Mouse (Mus musculus) forebrain, embryonic 14.5 days (tissue): ENCODE measurements around the gene Vstm5. TPM values are rescaled to one million over a fixed set of nuclear protein-coding genes. Genes with fewer than 3 reads are reported as not detected.

ENCODE experiments used
- ATAC-seq: fragments of 200-750 bp; cut with Nextera tagmentation; 2 replicates; pipeline ENCODE4 v1.8.0; 2017; ENCODE audit warnings: mild to moderate bottlenecking, moderate library complexity
- DNase-seq: peaks from one replicate; pipeline ENCODE4 v3.0.0-alpha.2; 2015; ENCODE audit warnings: low spot score
- H3K27ac ChIP-seq: fragments of 300-500 bp; sonication (generic); 2 replicates; pipeline ENCODE4 v1.5.1; 2014; ENCODE audit warnings: low read depth, mild to moderate bottlenecking, control low read depth, low read length, moderate library complexity
- H3K27me3 ChIP-seq: fragments of 300-500 bp; sonication (generic); replicated peaks from 2 replicates; pipeline ENCODE4 v1.6.1; 2014; ENCODE audit warnings: low read length, control low read depth, mixed read lengths; ENCODE audit not compliant: control insufficient read depth, insufficient read depth
- H3K36me3 ChIP-seq: fragments of 300-500 bp; sonication (generic); 2 replicates; pipeline ENCODE4 v1.6.1; 2014; ENCODE audit warnings: low read length, control low read depth; ENCODE audit not compliant: control insufficient read depth, insufficient read depth
- H3K4me1 ChIP-seq: fragments of 300-500 bp; sonication (generic); 2 replicates; pipeline ENCODE4 v1.6.1; 2014; ENCODE audit warnings: antibody characterized with exemption, low read length, control low read depth; ENCODE audit not compliant: control insufficient read depth, insufficient read depth
- H3K4me2 ChIP-seq: fragments of 300-500 bp; sonication (generic); 2 replicates; pipeline ENCODE4 v1.6.1; 2014; ENCODE audit warnings: mild to moderate bottlenecking, control low read depth, low read length
- H3K4me3 ChIP-seq: fragments of 300-500 bp; sonication (generic); 2 replicates; pipeline ENCODE4 v1.5.1; 2014; ENCODE audit warnings: low read depth, low read length, control low read depth
- H3K9ac ChIP-seq: fragments of 300-500 bp; sonication (generic); 2 replicates; pipeline ENCODE4 v1.6.1; 2014; ENCODE audit warnings: mild to moderate bottlenecking, low read length, control low read depth, moderate library complexity
- H3K9me3 ChIP-seq: fragments of 300-500 bp; sonication (generic); replicated peaks from 2 replicates; pipeline ENCODE4 v1.6.1; 2016; ENCODE audit warnings: low read length, control low read depth, mixed read lengths; ENCODE audit not compliant: control insufficient read depth
- WGBS: fragments of 180-500 bp; shearing (Covaris S2); extraction: QIAGEN DNeasy Blood & Tissue Kit; methylation state at CpG from one replicate; pipeline ENCODE4 v1.1.7; 2014; 5-methylcytosine and 5-hydroxymethylcytosine counted together
- polyA plus RNA-seq: library from polyadenylated mRNA; unstranded; fragments of >200 nt; fragmentation: Nextera tagmentation; extraction: Ambion mirVana; gene quantifications from 2 replicates; pipeline ENCODE4 v1.2.1, GENCODE M21; 2014

Vstm5 gene
- polyA plus RNA-seq, 1 experiment from 2014 or later, result 7.3 TPM

DNA sequence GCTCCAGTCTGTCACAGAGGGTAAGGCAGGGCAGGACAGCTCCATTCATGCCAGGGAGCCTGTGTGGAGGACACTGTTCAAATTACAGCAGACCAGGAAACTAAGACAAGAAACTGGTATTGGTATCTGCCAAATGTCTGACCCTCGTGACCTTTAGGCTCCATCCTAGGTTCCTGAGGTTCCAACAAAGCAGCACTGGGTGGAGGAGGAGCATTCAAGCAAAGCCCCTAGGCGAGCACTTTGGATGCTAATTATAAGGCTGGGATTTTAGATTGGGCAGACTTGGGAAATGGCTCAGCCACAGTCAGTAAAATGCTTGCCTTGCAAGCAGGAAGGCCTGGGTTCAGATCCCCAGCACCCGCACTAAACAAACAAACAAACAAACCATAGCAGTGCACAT is 2.9 kb upstream of the Vstm5 start:
- no peaks in the 10 kb centered on the region for H3K9me3 ChIP-seq
- H3K27ac ChIP-seq, result no peak overlapping the region
- no peaks in the 10 kb centered on the region for H3K27me3 ChIP-seq
- no peak overlapping the region for H3K9ac ChIP-seq
- H3K4me1 ChIP-seq, result no peaks in the 10 kb centered on the region
- DNase-seq (no peak), ATAC-seq (no peak)
- H3K36me3 ChIP-seq, result no peaks in the 10 kb centered on the region
- H3K4me3 ChIP-seq, result no peak overlapping the region
- H3K4me2 ChIP-seq, result no peak overlapping the region
- 67% methylated on average over 3 of the region's 3 CpGs for WGBS

DNA sequence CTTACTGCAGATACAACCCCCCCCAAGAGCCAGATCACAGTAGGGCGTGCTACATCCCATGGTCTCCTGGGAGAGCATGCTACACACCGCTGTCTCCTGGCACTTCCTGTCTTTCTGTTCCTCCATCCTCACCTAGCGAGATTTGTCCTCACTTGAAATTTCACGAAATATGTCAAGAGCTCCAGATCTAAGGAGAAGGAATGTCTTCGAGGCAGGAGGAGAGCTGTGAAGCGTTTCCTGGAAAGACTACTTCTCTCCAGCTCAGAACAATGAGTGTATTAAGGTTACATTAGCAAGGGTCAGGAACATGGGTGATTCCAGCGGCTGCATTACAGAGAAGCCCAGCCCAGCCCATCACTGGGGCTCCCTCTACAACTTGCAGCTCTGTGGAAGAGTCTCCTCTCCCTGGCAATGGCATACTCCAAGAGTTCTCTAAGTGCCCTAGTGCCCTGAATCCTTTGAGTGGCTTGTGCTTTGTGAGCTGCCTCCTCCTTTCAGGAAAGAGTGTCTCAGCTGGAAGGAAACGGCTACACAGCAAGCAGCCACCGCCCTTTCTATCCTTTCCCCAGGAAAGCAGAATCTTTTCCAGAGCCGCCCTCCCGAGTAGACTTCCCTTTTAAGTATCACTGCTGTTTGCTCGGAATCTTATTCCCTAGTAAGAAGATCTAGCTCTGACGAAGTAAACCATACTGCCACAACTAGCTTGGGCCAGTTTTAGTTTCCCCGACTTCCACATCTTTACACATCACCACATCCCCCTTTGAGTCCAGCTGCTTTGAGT is 1.1 kb upstream of the Vstm5 start:
- no peak overlapping the region for H3K9ac ChIP-seq
- WGBS, result 55% methylated on average over 14 of the region's 14 CpGs

DNA sequence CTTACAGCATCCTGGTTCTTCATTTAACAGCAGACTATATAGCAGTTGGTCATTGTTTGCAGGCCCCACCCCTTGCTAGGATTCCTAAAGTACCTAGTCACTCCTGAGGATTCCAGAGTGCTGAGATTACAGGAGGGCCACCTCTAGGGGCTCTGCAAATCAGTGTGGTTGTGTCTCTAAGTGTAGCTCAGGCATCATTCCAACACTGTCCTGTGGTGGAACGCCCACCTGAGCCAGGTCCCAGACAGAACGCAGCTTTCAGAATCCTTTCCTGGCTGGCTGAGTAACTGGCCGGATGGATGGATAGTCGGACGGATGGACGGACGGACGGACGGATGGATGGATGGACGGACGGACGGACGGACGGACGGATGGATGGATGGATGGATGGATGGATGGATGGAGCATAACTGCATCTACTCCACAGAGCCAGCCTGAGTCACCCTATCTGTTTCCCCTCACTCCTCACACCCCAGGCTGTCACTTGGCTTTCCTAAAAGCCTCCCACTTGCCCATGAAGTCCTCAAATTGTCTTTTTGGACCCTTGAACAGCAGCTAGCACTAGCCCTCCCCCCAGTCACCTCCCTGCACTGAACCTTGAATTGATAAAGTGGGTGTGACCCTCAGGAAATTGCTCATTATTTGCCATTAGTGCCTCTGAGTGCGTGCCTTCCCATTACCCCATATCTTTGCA is 401 bp upstream of the Vstm5 start:
- DNase-seq, result peak; percentile 9
- no peak; the same call in 1 of the 2 replicates for ATAC-seq

More for the DNA sequence above, 1.1 kb upstream of the Vstm5 start:
- DNase-seq (no peak), ATAC-seq (no peak)
- Histone ChIP-seq H3K9me3 (no peaks in the 10 kb centered on the region), H3K4me1 (no peaks in the 10 kb centered on the region), H3K4me2 (no peak overlapping the region), H3K27ac (no peak overlapping the region), H3K4me3 (no peak overlapping the region), H3K27me3 (no peaks in the 10 kb centered on the region), H3K36me3 (no peaks in the 10 kb centered on the region)

DNA sequence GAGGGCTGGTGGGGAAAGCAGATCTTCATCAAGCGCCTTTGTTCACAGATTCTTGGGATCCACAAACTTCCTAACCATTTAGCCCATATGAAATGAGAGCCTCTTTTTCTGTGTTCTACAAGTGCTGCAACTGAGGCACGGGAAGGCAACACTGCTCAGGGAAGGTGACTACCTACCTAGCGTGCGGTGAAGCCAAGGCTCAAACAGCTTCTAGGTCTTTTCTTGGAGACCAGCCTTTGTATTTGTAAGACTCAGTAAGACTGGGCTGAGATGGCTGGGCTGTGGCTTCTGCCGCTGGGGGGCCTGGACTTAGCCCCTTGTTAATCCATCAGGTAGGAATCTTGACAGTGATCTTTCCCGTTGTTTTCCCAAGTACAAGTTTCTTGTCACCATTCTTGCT is 1.2 kb downstream of the Vstm5 start:
- H3K9ac ChIP-seq, result no peak overlapping the region
- no peak overlapping the region for H3K27ac ChIP-seq
- H3K4me2 ChIP-seq, result no peak overlapping the region
- DNase-seq (no peak), ATAC-seq (no peak)
- no peaks in the 10 kb centered on the region for H3K9me3 ChIP-seq
- H3K27me3 ChIP-seq, result no peaks in the 10 kb centered on the region
- H3K4me3 ChIP-seq, result no peak overlapping the region
- H3K36me3 ChIP-seq, result no peaks in the 10 kb centered on the region
- WGBS, result 92% methylated on average over 6 of the region's 6 CpGs
- H3K4me1 ChIP-seq, result no peaks in the 10 kb centered on the region

More for the DNA sequence above, 401 bp upstream of the Vstm5 start:
- H3K4me1 ChIP-seq, result no peaks in the 10 kb centered on the region
- H3K36me3 ChIP-seq, result no peaks in the 10 kb centered on the region
- H3K4me3 ChIP-seq, result peak overlapping the region; percentile 36
- no peaks in the 10 kb centered on the region for H3K27me3 ChIP-seq
- no peak overlapping the region for H3K27ac ChIP-seq
- peak overlapping the region; percentile 68 for H3K9ac ChIP-seq
- 72% methylated on average over 16 of the region's 16 CpGs for WGBS
- H3K9me3 ChIP-seq, result no peaks in the 10 kb centered on the region
- peak overlapping the region; percentile 63 for H3K4me2 ChIP-seq

DNA sequence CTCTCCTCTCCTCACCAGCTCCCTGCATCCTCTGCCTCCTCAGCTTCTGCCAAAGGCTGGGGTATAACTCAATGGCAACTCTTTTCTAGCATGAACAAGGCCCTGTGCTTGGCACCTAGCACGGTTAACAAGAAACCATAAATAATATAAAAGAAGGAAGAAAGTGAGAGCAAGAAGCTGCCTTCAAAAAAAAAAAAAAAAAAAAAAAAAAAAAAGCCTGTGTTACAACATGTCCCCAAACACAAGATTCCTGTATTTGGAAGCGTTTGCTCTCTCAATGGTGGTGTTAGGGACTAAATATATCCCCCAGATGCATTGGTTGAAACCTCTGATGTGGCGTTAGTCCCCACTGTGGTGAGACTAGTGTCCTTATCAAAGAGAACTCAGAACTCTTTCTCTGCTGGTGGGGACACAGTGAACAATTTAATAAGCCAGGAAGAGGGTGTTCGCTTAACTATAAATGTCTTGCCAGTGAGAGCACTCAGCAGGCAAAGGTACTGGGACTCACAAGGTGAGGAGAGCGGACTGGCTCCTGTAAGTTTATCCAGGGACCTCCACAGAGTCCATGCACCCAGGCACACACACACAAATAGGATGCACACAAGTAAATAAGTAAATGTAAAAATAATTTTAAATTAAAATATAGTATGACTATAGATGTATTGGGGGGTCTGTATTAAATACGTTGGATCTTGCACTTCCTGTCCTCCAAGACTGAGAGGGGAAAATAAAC is 2.2 kb downstream of the Vstm5 start:
- DNase-seq (no peak), ATAC-seq (no peak)
- no peak overlapping the region for H3K27ac ChIP-seq
- H3K9me3 ChIP-seq, result no peaks in the 10 kb centered on the region
- no peaks in the 10 kb centered on the region for H3K27me3 ChIP-seq
- H3K36me3 ChIP-seq, result no peaks in the 10 kb centered on the region
- no peak overlapping the region for H3K4me3 ChIP-seq
- WGBS, result 69% methylated on average over 6 of the region's 6 CpGs
- no peak overlapping the region for H3K4me2 ChIP-seq
- H3K9ac ChIP-seq, result no peak overlapping the region
- no peaks in the 10 kb centered on the region for H3K4me1 ChIP-seq

DNA sequence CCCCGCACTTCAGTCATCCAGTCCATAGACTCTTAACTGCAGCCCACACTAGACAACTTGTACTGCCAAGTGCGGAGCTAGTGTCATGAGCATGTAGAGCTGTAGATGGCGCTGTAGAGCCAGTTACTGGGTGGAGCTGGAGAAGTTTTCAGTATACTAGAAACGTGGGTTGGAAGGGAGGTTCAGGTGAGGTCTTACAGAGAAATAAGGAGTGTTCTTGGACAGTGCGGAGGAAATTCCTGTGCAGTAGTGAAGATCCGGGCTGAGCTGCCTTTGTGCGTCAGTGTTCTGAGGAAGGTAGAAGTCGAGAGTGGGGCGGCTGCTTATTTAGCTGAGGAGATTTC is 2.7 kb downstream of the Vstm5 start:
- DNase-seq, result peak; percentile 33
- ATAC-seq, result no peak
- Histone ChIP-seq H3K4me2 (no peak overlapping the region), H3K4me1 (no peaks in the 10 kb centered on the region), H3K36me3 (no peaks in the 10 kb centered on the region), H3K27ac (no peak overlapping the region), H3K4me3 (no peak overlapping the region), H3K9me3 (no peaks in the 10 kb centered on the region), H3K27me3 (no peaks in the 10 kb centered on the region), H3K9ac (no peak overlapping the region)
- 48% methylated on average over 9 of the region's 9 CpGs for WGBS

GRCm38 (mm10) chr9:15242130-15242529 is 3.3 kb downstream of the Vstm5 start:
- 90% methylated on average over 1 of the region's 1 CpGs for WGBS
- no peak overlapping the region for H3K4me2 ChIP-seq
- no peak overlapping the region for H3K9ac ChIP-seq
- DNase-seq (no peak), ATAC-seq (no peak)
- H3K27ac ChIP-seq, result no peak overlapping the region
- no peaks in the 10 kb centered on the region for H3K27me3 ChIP-seq
- H3K4me1 ChIP-seq, result no peaks in the 10 kb centered on the region
- H3K36me3 ChIP-seq, result no peaks in the 10 kb centered on the region
- no peaks in the 10 kb centered on the region for H3K9me3 ChIP-seq
- no peak overlapping the region for H3K4me3 ChIP-seq

GRCm38 (mm10) chr9:15245319-15246075 is 6.7 kb downstream of the Vstm5 start:
- no peak overlapping the region for H3K4me2 ChIP-seq
- H3K27ac ChIP-seq, result no peak overlapping the region
- no peaks in the 10 kb centered on the region for H3K36me3 ChIP-seq
- DNase-seq (no peak), ATAC-seq (no peak)
- no peaks in the 10 kb centered on the region for H3K27me3 ChIP-seq
- no peak overlapping the region for H3K4me3 ChIP-seq
- H3K4me1 ChIP-seq, result no peaks in the 10 kb centered on the region
- H3K9ac ChIP-seq, result no peak overlapping the region
- no peaks in the 10 kb centered on the region for H3K9me3 ChIP-seq
- 80% methylated on average over 14 of the region's 14 CpGs for WGBS
